Mouse (Mus musculus) spleen, postnatal 10 days (tissue): Measurements from ENCODE around the gene Cyp27b1.
"Not testable (repeated sequence)": the region's sequence is repeated elsewhere in the genome, so short reads cannot be mapped to it uniquely, and the experiment has no call there.

Experiments used
- DNase-seq, 2 experiments: peaks; one replicate each; pipeline ENCODE4 v3.0.0; 2021 to 2022; ENCODE audit warnings: low spot score in 2 of 2

Gene Cyp27b1

GRCm38 (mm10) chr10:127069281-127070189 is 21.5 kb downstream of the Cyp27b1 start:
- no peak for DNase-seq

GRCm38 (mm10) chr10:127070190-127071121 is 22.4 kb downstream of the Cyp27b1 start, which contains the start of gene Tspan31:
Gene Tspan31, minus strand, starts transcription at chr10:127070264.
- DNase-seq = peak; percentile 40 to 76

DNA sequence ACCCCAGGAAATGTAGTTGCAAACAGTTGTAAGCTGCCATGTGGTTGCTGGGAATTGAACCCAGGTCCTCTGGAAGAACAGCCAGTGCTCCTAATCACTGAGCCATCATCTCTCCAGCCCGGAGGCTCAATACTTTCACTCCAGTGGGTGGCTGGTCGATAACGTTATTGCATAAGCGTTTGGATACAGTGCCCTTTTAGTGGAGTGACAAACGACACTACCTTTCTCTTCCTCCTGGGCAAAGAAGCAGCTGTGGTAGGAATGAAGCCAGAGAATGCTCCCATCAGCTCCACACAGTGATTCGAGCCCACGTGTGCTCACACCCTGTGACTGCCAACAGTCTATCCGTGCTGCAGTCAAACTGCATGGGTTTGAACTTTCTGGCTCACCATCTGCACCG is 23.2 kb downstream of the Cyp27b1 start:
- DNase-seq = no peak

GRCm38 (mm10) chr10:127072270-127072669 is 24.2 kb downstream of the Cyp27b1 start:
- not testable (repeated sequence) for DNase-seq

GRCm38 (mm10) chr10:127072969-127073368 is 24.9 kb downstream of the Cyp27b1 start:
- not testable (repeated sequence) for DNase-seq

DNA sequence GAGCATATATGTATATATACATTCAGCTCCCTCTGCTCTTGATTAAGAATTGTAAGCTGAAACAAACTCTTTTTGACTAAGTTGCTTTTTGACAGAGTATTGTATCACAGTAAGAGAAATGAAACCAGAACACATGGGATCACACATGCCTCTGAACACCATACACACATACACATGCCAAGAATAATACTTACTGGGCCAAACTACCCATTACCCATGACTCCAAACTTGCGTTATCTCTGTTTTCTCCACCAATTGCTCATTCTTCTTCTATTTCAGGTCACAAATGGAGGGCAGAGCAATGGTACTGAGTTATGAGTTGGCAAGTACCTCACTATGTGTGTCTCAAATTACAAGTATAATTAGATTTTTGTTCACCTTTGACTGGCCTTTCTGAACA is 25.9 kb downstream of the Cyp27b1 start:
- no peak for DNase-seq

DNA sequence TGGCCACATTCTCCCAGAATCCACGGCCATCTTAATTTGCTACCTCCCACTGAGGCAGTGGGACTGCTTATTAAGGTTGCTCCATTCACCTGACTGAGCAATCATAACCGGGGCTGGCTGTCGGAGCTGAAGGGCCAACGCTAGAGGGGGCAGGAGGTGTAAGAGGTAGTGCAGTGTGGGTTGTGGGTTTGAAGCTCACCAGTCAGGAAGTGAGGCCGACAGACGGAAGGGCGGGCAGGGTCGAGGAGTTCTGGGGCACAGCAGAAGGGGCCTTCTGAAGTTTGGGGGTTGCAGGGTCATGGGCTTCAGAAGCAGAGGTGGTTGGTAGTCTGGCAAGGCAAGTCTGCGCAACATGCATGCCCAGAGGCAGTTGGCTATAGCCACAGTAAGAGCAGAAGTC is 27.0 kb downstream of the Cyp27b1 start, which contains the start of gene Agap2:
Agap2 (plus strand) TSS at position 205 of the 400 bp plus-strand sequence.
- DNase-seq = peak; percentile 56 to 79

- no peak for DNase-seq
These were observed 27.6 kb downstream of the Cyp27b1 start for GRCm38 (mm10) chr10:127075651-127076050.

DNA sequence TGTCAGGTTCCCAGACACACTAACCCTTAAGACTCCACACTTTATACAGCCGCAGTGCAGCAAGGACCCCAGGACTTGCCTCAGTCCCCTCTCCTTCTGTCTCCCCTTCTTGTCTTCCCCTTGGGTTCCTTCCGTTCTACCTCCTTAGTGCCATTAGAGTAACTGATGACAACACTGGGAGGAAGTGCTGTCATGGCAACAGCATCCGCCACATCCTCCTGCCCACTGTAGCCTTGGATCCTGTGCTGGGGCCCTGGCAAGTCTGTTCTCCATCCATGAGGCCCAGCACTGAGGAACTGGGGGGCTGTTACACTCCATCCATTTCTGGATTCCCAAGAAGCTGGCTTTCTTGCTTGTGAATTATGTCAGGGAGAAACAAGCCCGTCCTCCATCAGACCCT is 28.0 kb downstream of the Cyp27b1 start:
- DNase-seq = peak in 1 of 2 experiments; percentile 64

DNA sequence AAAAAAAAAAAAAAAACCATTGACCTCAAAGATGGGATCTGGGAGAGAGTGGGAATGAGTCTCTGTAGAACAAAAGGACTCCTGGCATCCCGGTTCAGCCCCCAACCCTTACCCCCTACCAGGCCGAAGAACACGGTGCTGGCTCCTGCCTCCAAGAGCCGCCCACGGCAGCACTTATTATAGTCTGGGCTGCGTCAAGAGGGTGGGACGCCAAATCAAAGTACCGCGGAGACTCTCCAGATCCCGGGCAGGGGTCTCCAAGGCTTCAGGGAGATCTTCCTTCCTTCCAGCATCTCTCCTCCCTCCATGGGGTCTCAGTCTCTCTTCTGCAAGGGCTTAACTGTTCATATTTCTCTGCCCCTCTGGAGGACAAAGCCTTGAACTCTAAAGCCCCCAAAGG is 29.5 kb downstream of the Cyp27b1 start:
- DNase-seq = no peak

DNA sequence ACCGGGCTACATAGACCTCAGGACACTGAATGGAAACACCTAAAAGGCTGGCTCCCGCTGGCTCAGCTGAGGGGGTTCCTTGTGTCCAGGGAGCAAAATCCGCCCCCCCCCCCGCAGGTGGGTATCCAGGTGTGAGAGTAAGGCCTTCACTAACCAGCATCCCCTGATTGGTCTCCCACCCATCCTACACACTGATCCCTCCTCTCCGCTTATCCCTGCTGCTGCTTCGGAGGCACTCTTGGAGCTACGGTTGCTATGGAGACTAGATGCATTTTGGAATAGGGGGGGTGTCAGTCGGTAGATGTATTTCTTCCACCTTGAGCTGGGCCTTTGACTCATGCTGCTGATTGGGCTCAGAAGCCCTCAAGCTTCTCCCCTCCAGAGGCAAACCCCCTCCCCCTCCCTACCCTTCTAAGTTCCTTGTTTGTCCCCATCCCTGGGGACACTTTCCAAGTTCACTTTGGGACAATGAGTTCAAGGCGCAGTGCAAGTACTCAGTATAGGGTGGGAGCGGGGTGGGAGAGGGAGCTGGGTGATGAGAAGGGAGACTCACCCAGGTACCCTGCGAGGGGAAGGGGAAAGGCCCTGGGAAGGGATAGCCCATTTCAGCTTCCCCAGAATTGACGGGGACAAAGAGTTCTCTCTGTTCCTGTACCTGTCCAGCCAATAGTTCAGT is 30.1 kb downstream of the Cyp27b1 start:
- no peak for DNase-seq

GRCm38 (mm10) chr10:127078677-127079575 is 30.9 kb downstream of the Cyp27b1 start:
- no peak for DNase-seq

DNA sequence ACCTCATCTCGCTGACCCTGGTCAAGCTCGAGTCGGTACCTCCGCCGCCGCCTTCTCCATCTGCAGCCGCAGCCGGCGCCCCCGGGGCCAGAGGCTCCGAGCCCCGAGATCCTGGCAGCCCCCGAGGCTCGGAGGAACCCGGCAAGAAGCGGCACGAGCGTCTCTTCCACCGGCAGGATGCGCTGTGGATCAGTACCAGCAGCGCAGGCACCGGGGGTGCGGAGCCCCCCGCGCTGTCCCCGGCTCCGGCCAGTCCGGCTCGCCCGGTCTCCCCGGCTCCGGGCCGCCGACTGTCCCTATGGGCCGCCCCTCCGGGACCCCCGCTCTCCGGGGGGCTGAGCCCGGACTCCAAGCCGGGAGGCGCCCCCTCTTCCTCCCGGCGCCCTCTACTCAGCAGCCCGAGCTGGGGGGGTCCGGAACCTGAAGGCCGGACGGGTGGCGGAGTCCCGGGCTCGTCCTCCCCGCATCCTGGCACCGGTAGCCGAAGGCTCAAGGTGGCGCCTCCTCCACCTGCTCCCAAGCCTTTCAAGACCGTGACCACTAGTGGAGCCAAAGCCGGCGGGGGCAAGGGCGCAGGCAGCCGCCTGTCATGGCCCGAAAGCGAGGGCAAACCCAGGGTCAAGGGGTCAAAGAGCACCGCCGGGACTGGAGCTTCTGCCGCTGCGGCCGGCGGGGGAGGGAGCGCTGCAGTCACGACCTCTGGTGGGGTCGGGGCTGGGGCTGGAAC is 31.8 kb downstream of the Cyp27b1 start:
- DNase-seq = no peak

DNA sequence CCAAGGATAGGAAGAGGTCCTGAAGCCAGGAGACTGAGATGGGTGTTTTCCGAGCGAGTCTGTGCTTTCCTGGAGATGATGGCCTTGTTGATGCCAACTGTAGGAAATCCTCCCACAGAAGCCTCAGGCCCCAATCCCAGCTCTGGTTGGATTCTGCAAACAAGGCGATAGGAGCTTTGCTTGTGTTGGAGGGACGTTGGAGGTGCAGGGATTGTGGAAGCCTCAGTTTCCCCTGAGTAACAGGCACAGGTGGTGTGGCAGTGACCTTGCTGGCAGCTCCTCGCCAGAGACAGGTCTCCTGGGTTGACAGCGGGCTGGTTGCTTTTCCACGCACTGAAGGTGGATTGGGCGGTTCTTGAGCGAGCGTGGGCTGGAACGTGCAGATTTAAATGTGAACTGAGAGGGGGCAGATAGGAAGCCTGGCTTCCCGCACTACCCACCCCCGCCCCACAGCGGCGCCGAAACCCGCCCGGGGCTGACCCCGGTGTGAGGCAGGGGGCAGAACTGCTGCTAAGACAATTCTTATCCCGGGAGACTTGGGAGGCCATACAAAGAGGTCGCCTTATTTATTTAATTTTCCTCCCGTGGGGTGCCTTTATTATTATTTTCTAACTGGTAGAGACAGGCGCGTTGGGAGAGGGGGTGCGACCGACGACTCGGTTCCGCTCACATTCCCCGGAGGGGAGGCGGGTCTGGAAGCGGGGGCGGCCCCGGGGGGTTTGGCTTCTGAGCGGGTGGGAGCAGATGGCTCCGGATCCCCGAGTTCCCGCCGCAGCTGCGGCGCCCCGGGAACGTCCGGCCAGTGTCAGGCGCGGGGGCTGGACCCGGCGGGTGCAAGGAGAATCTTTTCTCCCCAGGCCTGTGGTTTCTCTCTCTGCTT is 33.1 kb downstream of the Cyp27b1 start:
- no peak for DNase-seq

- DNase-seq = no peak
These were observed 34.1 kb downstream of the Cyp27b1 start for GRCm38 (mm10) chr10:127081996-127082620.

DNA sequence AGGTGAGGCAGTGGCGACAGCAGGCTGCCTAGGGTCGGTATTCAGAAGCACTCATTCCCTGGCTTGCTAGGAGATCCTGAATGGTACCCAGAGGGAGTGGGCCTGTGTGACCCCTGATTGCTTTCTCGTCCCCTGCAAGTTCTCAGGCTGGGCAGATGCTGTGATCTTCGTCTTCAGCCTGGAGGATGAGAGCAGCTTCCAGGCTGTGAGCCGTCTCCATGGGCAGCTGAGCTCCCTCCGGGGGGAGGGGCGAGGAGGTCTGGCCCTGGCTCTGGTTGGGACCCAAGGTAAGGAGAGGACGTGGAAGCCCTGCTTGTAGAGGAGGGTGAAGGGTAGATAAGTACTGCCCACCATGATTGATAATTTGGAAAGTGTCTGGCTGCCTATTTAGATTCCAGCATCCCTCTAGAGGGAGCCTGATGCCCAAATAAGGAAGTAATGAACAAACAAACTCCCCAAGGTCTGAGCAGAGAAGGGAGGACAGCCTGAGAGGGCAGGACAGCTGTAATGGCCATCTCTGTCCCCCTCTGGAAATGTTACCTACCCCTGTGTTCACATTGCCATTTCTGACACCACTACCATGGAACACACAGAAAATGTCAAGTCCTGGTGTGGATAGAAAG is 35.4 kb downstream of the Cyp27b1 start:
- DNase-seq = no peak

GRCm38 (mm10) chr10:127083915-127084306 is 35.9 kb downstream of the Cyp27b1 start:
- no peak for DNase-seq

- DNase-seq = no peak
These were observed 37.0 kb downstream of the Cyp27b1 start for GRCm38 (mm10) chr10:127085052-127085451.
